ENCODE assay signal across 22 mouse cellular contexts in genomic region chr17:28650268-28650667, GRCm38 (mm10). TPM values are rescaled to one million over a fixed set of nuclear protein-coding genes. Genes with fewer than 3 reads are reported as not detected.
DNase-seq lines count a peak whose midpoint lies in the region; ATAC-seq lines count a peak whose summit lies in the region.
"Had no signal": no experiment of that assay in that cellular context is flagged by ENCODE, and none has a peak within 500 bp of the region (broad histone marks: within the 10 kb centered on the region; RNA-seq: fewer than 3 reads in every experiment).

No protein-coding gene starts in this region.

- no peaks in the 10 kb centered on the region for H3K9me3 ChIP-seq in heart, embryonic 14.5 days (ENCODE audit: control insufficient read depth, low read length)
- H3K9me3 ChIP-seq: embryonic facial prominence, embryonic 15.5 days; forebrain, embryonic 10.5 days; hindbrain, embryonic 13.5 days had no signal

- no peaks in the 10 kb centered on the region for H3K36me3 ChIP-seq in heart, embryonic 14.5 days (ENCODE audit: control insufficient read depth, insufficient read depth, low read length)
- H3K36me3 ChIP-seq: embryonic facial prominence, embryonic 15.5 days; forebrain, embryonic 10.5 days; hindbrain, embryonic 13.5 days had no signal

- peaks cover 2 to 6% of the 10 kb centered on the region in 2 experiments; a peak in 1 of 4 replicates for H3K4me1 ChIP-seq in heart, embryonic 14.5 days (ENCODE audit: control insufficient read depth in 2 of 2, insufficient read depth in 2 of 2, low read length in 2 of 2)
- H3K4me1 ChIP-seq: embryonic facial prominence, embryonic 15.5 days; forebrain, embryonic 10.5 days; hindbrain, embryonic 13.5 days had no signal

- ATAC-seq in heart, embryonic 14.5 days (ENCODE audit: insufficient number of reproducible peaks, insufficient read depth, low FRiP score, low read depth) = no peak
- ATAC-seq: forebrain, embryonic 14.5 days; hindbrain, postnatal 0 days had no signal

- peak overlapping the region in 1 of 2 experiments; percentile 28; a peak in 1 of 4 replicates for H3K27ac ChIP-seq in heart, embryonic 14.5 days (replicated peaks in 1 of 2; ENCODE audit: control insufficient read depth in 1 of 2, insufficient read depth in 1 of 2, low read depth in 2 of 2, low read length in 2 of 2)
- H3K27ac ChIP-seq: embryonic facial prominence, embryonic 15.5 days; forebrain, embryonic 10.5 days; gastrocnemius, adult 2 months; hindbrain, embryonic 13.5 days; hindbrain, postnatal 0 days; kidney, postnatal 0 days had no signal

- H3K9ac ChIP-seq in heart, embryonic 14.5 days (ENCODE audit: low read length) = 0 out of 2 replicates have a peak overlapping the region, but pooled peaks have one; percentile 25
- H3K9ac ChIP-seq: embryonic facial prominence, embryonic 15.5 days; hindbrain, embryonic 13.5 days had no signal

- no peak overlapping the region for H3K4me3 ChIP-seq in heart, embryonic 14.5 days (ENCODE audit: control insufficient read depth in 1 of 2, insufficient read depth in 1 of 2, low read depth in 1 of 2, low read length in 2 of 2)
- H3K4me3 ChIP-seq: embryonic facial prominence, embryonic 15.5 days; erythroblast, embryonic 14.5 days; forebrain, embryonic 10.5 days; gastrocnemius, adult 2 months; hindbrain, embryonic 13.5 days had no signal

- 62% methylated on average over 3 of the region's 3 CpGs for WGBS in heart, embryonic 14.5 days

- intact Hi-C loops in heart, postnatal 10 days (cut with DNase I) = loop anchor here (2.0 kb wide), 1 partner anchor 103 kb away; no protein-coding TSS in a partner anchor

- no peak overlapping the region for H3K4me2 ChIP-seq in heart, embryonic 14.5 days (ENCODE audit: low read length)
- H3K4me2 ChIP-seq: embryonic facial prominence, embryonic 15.5 days; hindbrain, embryonic 13.5 days had no signal

- no peaks in the 10 kb centered on the region for H3K27me3 ChIP-seq in heart, embryonic 14.5 days (ENCODE audit: control insufficient read depth, insufficient read depth, low read length)
- H3K27me3 ChIP-seq: embryonic facial prominence, embryonic 15.5 days; hindbrain, embryonic 13.5 days had no signal

- peak; percentile 18 to 20 for DNase-seq in cerebellum, postnatal 10 days
- no peak for DNase-seq in cerebellum, adult 9-10 months
- DNase-seq in heart, adult 11 months = no peak
- DNase-seq in heart, postnatal 10 days = peak; percentile 38 to 39
- DNase-seq in heart, postnatal 4 days = no peak
- no peak for DNase-seq in right cerebral cortex, postnatal 25 days
- DNase-seq: cerebellum, adult 11 months; cerebellum, adult 9-11 months; embryo, embryonic 11 days; gastrocnemius, adult 2 months; gastrocnemius, postnatal 25 days; kidney, adult 11 months; kidney, adult 9 months had no signal

RNA-seq across cellular contexts. Expression of gene Srpk1, which starts 27.8 kb away (rescaled TPM):
- polyA plus RNA-seq in heart, embryonic 14.5 days (2014; fragmentation: Nextera tagmentation; extraction: Ambion mirVana) = 60.6 and 61.1 TPM in 2 replicates
- 10 to 100 TPM; 40.0 to 43.7 TPM for total RNA-seq in heart, postnatal 10 days (2021)
- 10 to 100 TPM; 54.3 to 55.2 TPM for total RNA-seq in heart, postnatal 4 days (2021)

RNA-seq across cellular contexts. Expression of gene Slc26a8, which starts 39.8 kb away (rescaled TPM):
- 0.34 and 0.51 TPM in 2 replicates for polyA plus RNA-seq in heart, embryonic 14.5 days (2014; fragmentation: Nextera tagmentation; extraction: Ambion mirVana)
- 1 to 10 TPM in 1 of 2 experiments, under 1 TPM in 1; 0.65 to 1.2 TPM for total RNA-seq in heart, postnatal 10 days (2021)
- total RNA-seq in heart, postnatal 4 days (2021) = 1 to 10 TPM in 1 of 2 experiments, under 1 TPM in 1; 0.68 to 1.5 TPM
- total RNA-seq: hematopoietic stem cell, adult 5-6 weeks had no signal

RNA-seq across cellular contexts. Expression of gene Mapk14, which starts 40.9 kb away (rescaled TPM):
- 37.6 and 38.3 TPM in 2 replicates for polyA plus RNA-seq in heart, embryonic 14.5 days (2014; fragmentation: Nextera tagmentation; extraction: Ambion mirVana)
- total RNA-seq in heart, postnatal 10 days (2021) = 10 to 100 TPM; 47.3 to 51.1 TPM
- total RNA-seq in heart, postnatal 4 days (2021) = 10 to 100 TPM; 45.1 to 49.6 TPM

Comparison
In these comparisons a context has a peak if more than half of its experiments do, and no peak if none do; other contexts are left out.
1. DNase-seq: peak in cerebellum, postnatal 10 days (2 of 2) and heart, postnatal 10 days (2 of 2); none in cerebellum, adult 9-10 months (single experiment), heart, adult 11 months (single experiment), heart, postnatal 4 days (single experiment) and right cerebral cortex, postnatal 25 days (single experiment).